Mouse (Mus musculus): Measurements from ENCODE around the gene Nsf. TPM values are rescaled to one million over a fixed set of nuclear protein-coding genes. Genes with fewer than 3 reads are reported as not detected.

Nsf gene
- polyA plus RNA-seq, 1 experiment from 2014 or later: 49.6 TPM

- no peak for ATAC-seq (ENCODE audit: borderline replicate concordance, extremely low read depth, low FRiP score, low TSS enrichment)
- Histone ChIP-seq H3K9ac (no peak overlapping the region), H3K27me3 (no peaks in the 10 kb centered on the region), H3K4me3 (no peak overlapping the region), H3K4me1 (no peaks in the 10 kb centered on the region), H3K4me2 (no peak overlapping the region), H3K36me3 (no peaks in the 10 kb centered on the region), H3K27ac (no peak overlapping the region), H3K9me3 (no peaks in the 10 kb centered on the region)
- 70% methylated on average over 25 of the region's 25 CpGs for WGBS
Observed at GRCm38 (mm10) chr11:103937976-103938728, 15.7 kb downstream of the Nsf start.

GRCm38 (mm10) chr11:103937451-103937850 is 16.4 kb downstream of the Nsf start:
- ATAC-seq (ENCODE audit: borderline replicate concordance, extremely low read depth, low FRiP score, low TSS enrichment): no peak
- Histone ChIP-seq H3K4me3 (no peak overlapping the region), H3K4me2 (no peak overlapping the region), H3K4me1 (no peaks in the 10 kb centered on the region), H3K27ac (no peak overlapping the region), H3K27me3 (no peaks in the 10 kb centered on the region), H3K9me3 (no peaks in the 10 kb centered on the region), H3K9ac (no peak overlapping the region), H3K36me3 (no peaks in the 10 kb centered on the region)
- 68% methylated on average over 9 of the region's 9 CpGs for WGBS

GRCm38 (mm10) chr11:103935717-103936116 is 18.1 kb downstream of the Nsf start:
- Histone ChIP-seq H3K4me2 (no peak overlapping the region), H3K27ac (no peak overlapping the region), H3K9ac (no peak overlapping the region), H3K4me1 (no peaks in the 10 kb centered on the region), H3K36me3 (no peaks in the 10 kb centered on the region), H3K27me3 (no peaks in the 10 kb centered on the region), H3K9me3 (no peaks in the 10 kb centered on the region), H3K4me3 (no peak overlapping the region)
- ATAC-seq (ENCODE audit: borderline replicate concordance, extremely low read depth, low FRiP score, low TSS enrichment): no peak
- WGBS: 38% methylated on average over 2 of the region's 2 CpGs

GRCm38 (mm10) chr11:103933886-103934285 is 20.0 kb downstream of the Nsf start:
- 0 out of 2 replicates have a peak, but pooled peaks cover 4% of the 10 kb centered on the region for H3K36me3 ChIP-seq
- H3K4me3 ChIP-seq: no peak overlapping the region
- ATAC-seq (ENCODE audit: borderline replicate concordance, extremely low read depth, low FRiP score, low TSS enrichment): no peak
- H3K9ac ChIP-seq: no peak overlapping the region
- no peak overlapping the region for H3K27ac ChIP-seq
- H3K4me2 ChIP-seq: no peak overlapping the region
- WGBS: 85% methylated on average over 6 of the region's 6 CpGs
- H3K9me3 ChIP-seq: no peaks in the 10 kb centered on the region
- no peaks in the 10 kb centered on the region for H3K27me3 ChIP-seq
- no peaks in the 10 kb centered on the region for H3K4me1 ChIP-seq

- Histone ChIP-seq H3K4me1 (no peaks in the 10 kb centered on the region), H3K27me3 (no peaks in the 10 kb centered on the region), H3K9me3 (no peaks in the 10 kb centered on the region), H3K9ac (no peak overlapping the region), H3K27ac (no peak overlapping the region), H3K4me2 (no peak overlapping the region), H3K4me3 (no peak overlapping the region), H3K36me3 (peaks cover 8% of the 10 kb centered on the region)
- ATAC-seq (ENCODE audit: borderline replicate concordance, extremely low read depth, low FRiP score, low TSS enrichment): no peak
- 84% methylated on average over 2 of the region's 2 CpGs for WGBS
Observed at GRCm38 (mm10) chr11:103923957-103924356, 29.9 kb downstream of the Nsf start.

- ATAC-seq (ENCODE audit: borderline replicate concordance, extremely low read depth, low FRiP score, low TSS enrichment): no peak
- Histone ChIP-seq H3K36me3 (peaks cover 8% of the 10 kb centered on the region), H3K27ac (no peak overlapping the region), H3K4me2 (no peak overlapping the region), H3K4me3 (no peak overlapping the region), H3K27me3 (no peaks in the 10 kb centered on the region), H3K9ac (no peak overlapping the region), H3K9me3 (no peaks in the 10 kb centered on the region), H3K4me1 (no peaks in the 10 kb centered on the region)
- WGBS: 80% methylated on average over 4 of the region's 4 CpGs
Observed at GRCm38 (mm10) chr11:103923272-103923671, 30.6 kb downstream of the Nsf start.

- Histone ChIP-seq H3K27ac (no peak overlapping the region), H3K9me3 (no peaks in the 10 kb centered on the region), H3K27me3 (no peaks in the 10 kb centered on the region), H3K4me1 (no peaks in the 10 kb centered on the region), H3K4me2 (no peak overlapping the region), H3K4me3 (no peak overlapping the region), H3K9ac (no peak overlapping the region), H3K36me3 (peaks cover 8% of the 10 kb centered on the region)
- ATAC-seq (ENCODE audit: borderline replicate concordance, extremely low read depth, low FRiP score, low TSS enrichment): no peak
- 85% methylated on average over 10 of the region's 10 CpGs for WGBS
Observed at GRCm38 (mm10) chr11:103922812-103923211, 31.0 kb downstream of the Nsf start.

GRCm38 (mm10) chr11:103920665-103921064 is 33.2 kb downstream of the Nsf start:
- no peak overlapping the region for H3K4me3 ChIP-seq
- no peak overlapping the region for H3K4me2 ChIP-seq
- no peak overlapping the region for H3K9ac ChIP-seq
- no peak for ATAC-seq (ENCODE audit: borderline replicate concordance, extremely low read depth, low FRiP score, low TSS enrichment)
- no peaks in the 10 kb centered on the region for H3K4me1 ChIP-seq
- H3K27ac ChIP-seq: no peak overlapping the region
- H3K36me3 ChIP-seq: peaks cover 12% of the 10 kb centered on the region
- no peaks in the 10 kb centered on the region for H3K9me3 ChIP-seq
- H3K27me3 ChIP-seq: no peaks in the 10 kb centered on the region
- 60% methylated on average over 5 of the region's 5 CpGs for WGBS

GRCm38 (mm10) chr11:103916807-103917206 is 37.0 kb downstream of the Nsf start:
- Histone ChIP-seq H3K4me1 (no peaks in the 10 kb centered on the region), H3K36me3 (peaks cover 24% of the 10 kb centered on the region), H3K9ac (no peak overlapping the region), H3K4me2 (no peak overlapping the region), H3K4me3 (no peak overlapping the region), H3K9me3 (no peaks in the 10 kb centered on the region), H3K27ac (no peak overlapping the region), H3K27me3 (no peaks in the 10 kb centered on the region)
- 77% methylated on average over 7 of the region's 7 CpGs for WGBS
- no peak for ATAC-seq (ENCODE audit: borderline replicate concordance, extremely low read depth, low FRiP score, low TSS enrichment)

- no peak for ATAC-seq (ENCODE audit: borderline replicate concordance, extremely low read depth, low FRiP score, low TSS enrichment)
- Histone ChIP-seq H3K9me3 (no peaks in the 10 kb centered on the region), H3K4me3 (no peak overlapping the region), H3K36me3 (peaks cover 24% of the 10 kb centered on the region), H3K4me2 (no peak overlapping the region), H3K27me3 (no peaks in the 10 kb centered on the region), H3K9ac (no peak overlapping the region), H3K4me1 (no peaks in the 10 kb centered on the region), H3K27ac (no peak overlapping the region)
- 69% methylated on average over 9 of the region's 9 CpGs for WGBS
Observed at GRCm38 (mm10) chr11:103915686-103916085, 38.2 kb downstream of the Nsf start.

GRCm38 (mm10) chr11:103910993-103911585 is 42.8 kb downstream of the Nsf start:
- 62% methylated on average over 7 of the region's 7 CpGs for WGBS
- ATAC-seq (ENCODE audit: borderline replicate concordance, extremely low read depth, low FRiP score, low TSS enrichment): no peak
- Histone ChIP-seq H3K4me1 (no peaks in the 10 kb centered on the region), H3K36me3 (peaks cover 27% of the 10 kb centered on the region), H3K4me2 (no peak overlapping the region), H3K4me3 (no peak overlapping the region), H3K27me3 (no peaks in the 10 kb centered on the region), H3K9me3 (no peaks in the 10 kb centered on the region), H3K27ac (no peak overlapping the region), H3K9ac (no peak overlapping the region)

- H3K4me2 ChIP-seq: no peak overlapping the region
- WGBS: 95% methylated on average over 11 of the region's 11 CpGs
- no peak for ATAC-seq (ENCODE audit: borderline replicate concordance, extremely low read depth, low FRiP score, low TSS enrichment)
- no peaks in the 10 kb centered on the region for H3K27me3 ChIP-seq
- no peaks in the 10 kb centered on the region for H3K9me3 ChIP-seq
- no peak overlapping the region for H3K4me3 ChIP-seq
- H3K4me1 ChIP-seq: no peaks in the 10 kb centered on the region
- peaks cover 23% of the 10 kb centered on the region for H3K36me3 ChIP-seq
- H3K27ac ChIP-seq: no peak overlapping the region
- H3K9ac ChIP-seq: no peak overlapping the region
Observed at GRCm38 (mm10) chr11:103910531-103910930, 43.3 kb downstream of the Nsf start.

All from lung, embryonic 15.5 days (tissue).